Comparison of ENCODE assay signal across 8 mouse cellular contexts in the genomic region with DNA sequence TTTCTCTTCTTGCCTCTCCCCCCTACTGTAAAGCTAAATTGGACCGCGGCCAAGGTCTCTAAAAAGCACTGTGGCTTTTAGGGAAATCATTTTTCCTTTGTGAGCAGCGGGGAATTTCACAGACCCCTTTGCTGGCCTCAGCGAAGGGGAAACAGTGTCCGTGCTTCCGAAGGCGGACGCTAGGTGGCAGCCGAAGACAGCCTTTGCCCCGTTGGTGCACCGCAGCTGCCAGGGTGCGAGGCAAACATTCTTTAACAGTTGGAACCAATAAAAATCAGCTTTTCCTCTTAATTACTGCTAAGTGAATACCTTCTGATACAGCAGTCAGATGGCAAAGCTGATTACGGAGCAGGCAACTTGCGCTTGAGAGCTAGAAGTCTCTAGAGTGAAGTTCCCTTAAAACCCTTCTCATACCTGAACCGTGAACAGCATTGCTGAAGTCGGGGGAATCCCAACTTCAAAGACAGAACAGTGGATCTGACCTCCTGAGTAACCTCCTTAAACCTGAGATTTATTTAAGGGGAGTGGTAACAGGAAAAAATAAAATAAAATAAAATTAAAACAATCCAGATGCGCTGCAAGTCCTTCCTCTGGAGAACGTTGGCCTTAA.
DNase-seq lines count a peak whose midpoint lies in the region; ATAC-seq and TF ChIP-seq lines count a peak whose summit lies in the region.

No protein-coding gene starts in this region.

- intact Hi-C loops in left cerebral cortex, postnatal 25 days (cut with DNase I): loop anchor here (2.0 to 10.0 kb wide), 6 partner anchors 97 to 1662 kb away; no protein-coding TSS in a partner anchor

- 19% methylated on average over 18 of the region's 18 CpGs for WGBS in spleen, adult 2 months
- 13% methylated on average over 18 of the region's 18 CpGs for WGBS in intestine, postnatal 0 days
- WGBS in midbrain, embryonic 12.5 days: 13% methylated on average over 18 of the region's 18 CpGs
- 12% methylated on average over 18 of the region's 18 CpGs for WGBS in stomach, postnatal 0 days

- H3K9me3 ChIP-seq in intestine, postnatal 0 days (ENCODE audit: control insufficient read depth): no peaks in the 10 kb centered on the region
- no peaks in the 10 kb centered on the region for H3K9me3 ChIP-seq in midbrain, embryonic 12.5 days
- no peaks in the 10 kb centered on the region for H3K9me3 ChIP-seq in stomach, postnatal 0 days (ENCODE audit: control insufficient read depth, low read length)

- ATAC-seq in intestine, postnatal 0 days: no peak
- ATAC-seq in midbrain, embryonic 12.5 days (ENCODE audit: low FRiP score, low read depth): peak; percentile 81
- no peak; the same call in 1 of the 2 replicates for ATAC-seq in stomach, postnatal 0 days (ENCODE audit: low FRiP score, low TSS enrichment)

- no peaks in the 10 kb centered on the region for H3K4me1 ChIP-seq in spleen, adult 2 months (ENCODE audit: control insufficient read depth, insufficient read depth, insufficient read length)
- H3K4me1 ChIP-seq in intestine, postnatal 0 days (replicated peaks; ENCODE audit: control insufficient read depth, insufficient read depth, low read length): no peaks in the 10 kb centered on the region
- H3K4me1 ChIP-seq in midbrain, embryonic 12.5 days: peaks cover 5% of the 10 kb centered on the region; the same call in 1 of the 2 replicates
- H3K4me1 ChIP-seq in stomach, postnatal 0 days (replicated peaks; ENCODE audit: control insufficient read depth, insufficient read depth): no peaks in the 10 kb centered on the region

- no peak overlapping the region for H3K9ac ChIP-seq in intestine, postnatal 0 days (ENCODE audit: low read depth, low read length)
- peak overlapping the region; percentile 44; the same call in 1 of the 2 replicates for H3K9ac ChIP-seq in midbrain, embryonic 12.5 days (replicated peaks)
- H3K9ac ChIP-seq in stomach, postnatal 0 days (ENCODE audit: low read length): no peak overlapping the region

- peak overlapping the region; percentile 51 for H3K4me2 ChIP-seq in intestine, postnatal 0 days (replicated peaks; ENCODE audit: low read depth)
- H3K4me2 ChIP-seq in midbrain, embryonic 12.5 days (replicated peaks): peak overlapping the region; percentile 51
- H3K4me2 ChIP-seq in stomach, postnatal 0 days (replicated peaks; ENCODE audit: low read depth): peak overlapping the region; percentile 58

- H3K36me3 ChIP-seq in spleen, adult 2 months (ENCODE audit: control insufficient read depth, insufficient read depth, low read length): no peaks in the 10 kb centered on the region
- no peaks in the 10 kb centered on the region for H3K36me3 ChIP-seq in intestine, postnatal 0 days (ENCODE audit: control insufficient read depth, insufficient read depth)
- no peaks in the 10 kb centered on the region for H3K36me3 ChIP-seq in midbrain, embryonic 12.5 days
- H3K36me3 ChIP-seq in stomach, postnatal 0 days (ENCODE audit: control insufficient read depth, insufficient read depth, low read length): no peaks in the 10 kb centered on the region

- no peak for DNase-seq in spleen, adult 2 months (ENCODE audit: low read depth in 1 of 2, low spot score in 2 of 2)
- DNase-seq in spleen, adult 12 weeks (ENCODE audit: low spot score): no peak
- peak; percentile 63 to 64 for DNase-seq in cerebellum, postnatal 36 days
- peak; percentile 69 for DNase-seq in gastrocnemius, postnatal 10 days
- DNase-seq in left cerebral cortex, postnatal 25 days (ENCODE audit: low spot score in 2 of 2): peak; percentile 67 to 78
- peak; percentile 60 for DNase-seq in stomach, postnatal 0 days (ENCODE audit: low spot score)

- no peak overlapping the region for H3K4me3 ChIP-seq in spleen, adult 2 months (ENCODE audit: extremely low read depth, insufficient read depth, insufficient read length)
- H3K4me3 ChIP-seq in intestine, postnatal 0 days (ENCODE audit: low read depth, low read length): peak overlapping the region; percentile 11; the same call in 1 of the 2 replicates
- H3K4me3 ChIP-seq in midbrain, embryonic 12.5 days: peak overlapping the region; percentile 31
- H3K4me3 ChIP-seq in stomach, postnatal 0 days (ENCODE audit: low read depth, low read length): peak overlapping the region; percentile 31

- no peak overlapping the region for H3K27ac ChIP-seq in spleen, adult 2 months (ENCODE audit: insufficient read depth, low read length)
- no peak overlapping the region for H3K27ac ChIP-seq in intestine, postnatal 0 days (ENCODE audit: low read depth, low read length)
- no peak overlapping the region for H3K27ac ChIP-seq in midbrain, embryonic 12.5 days (replicated peaks)
- H3K27ac ChIP-seq in stomach, postnatal 0 days (replicated peaks): no peak overlapping the region

- TF ChIP-seq POLR2A in spleen, adult 2 months (IDR thresholded peaks at IDR 0.05; ENCODE audit: low read depth, low read length): no peak

- peak; percentile 30; the same call in 1 of the 2 replicates for TF ChIP-seq CTCF in spleen, adult 2 months (IDR thresholded peaks at IDR 0.05; ENCODE audit: extremely low read depth, insufficient read depth, insufficient read length, insufficient replicate concordance)
- peak; percentile 92 for TF ChIP-seq CTCF in intestine, postnatal 0 days (IDR thresholded peaks at IDR 0.05; ENCODE audit: low read depth)
- peak; percentile 93 for TF ChIP-seq CTCF in stomach, postnatal 0 days (IDR thresholded peaks at IDR 0.05; ENCODE audit: low read depth)

- no peak for TF ChIP-seq EP300 in stomach, postnatal 0 days (optimal IDR thresholded peaks at IDR 0.05)

- no peaks in the 10 kb centered on the region for H3K27me3 ChIP-seq in spleen, adult 2 months (ENCODE audit: control insufficient read depth, insufficient read depth, low read length)
- no peaks in the 10 kb centered on the region for H3K27me3 ChIP-seq in intestine, postnatal 0 days (replicated peaks; ENCODE audit: control insufficient read depth, insufficient read depth, low read length)
- peaks cover 42% of the 10 kb centered on the region for H3K27me3 ChIP-seq in midbrain, embryonic 12.5 days
- H3K27me3 ChIP-seq in stomach, postnatal 0 days (ENCODE audit: control insufficient read depth, insufficient read depth, low read length): no peaks in the 10 kb centered on the region

Comparison
In these comparisons a context has a peak if more than half of its experiments do, and no peak if none do; other contexts are left out.
1. DNase-seq: peak in cerebellum, postnatal 36 days (2 of 2), gastrocnemius, postnatal 10 days (single experiment), left cerebral cortex, postnatal 25 days (2 of 2) and stomach, postnatal 0 days (single experiment); none in spleen, adult 2 months (0 of 2) and spleen, adult 12 weeks (single experiment).
2. CTCF ChIP-seq: peak in every context shown above with its lines; median percentile 93 in stomach, postnatal 0 days; 92 in intestine, postnatal 0 days; 30 in spleen, adult 2 months.
3. Peak in every context shown above with its lines, with median percentiles within 50 percentile points of each other: H3K4me2 ChIP-seq.